Mouse (Mus musculus): ENCODE measurements at regions not wholly inside any gene's neighbourhood (a gene's known extent, or its start where the extent isn't known, plus 50 kb on each side); places are given as distances from the start of the nearest gene placed in this dataset.

DNA sequence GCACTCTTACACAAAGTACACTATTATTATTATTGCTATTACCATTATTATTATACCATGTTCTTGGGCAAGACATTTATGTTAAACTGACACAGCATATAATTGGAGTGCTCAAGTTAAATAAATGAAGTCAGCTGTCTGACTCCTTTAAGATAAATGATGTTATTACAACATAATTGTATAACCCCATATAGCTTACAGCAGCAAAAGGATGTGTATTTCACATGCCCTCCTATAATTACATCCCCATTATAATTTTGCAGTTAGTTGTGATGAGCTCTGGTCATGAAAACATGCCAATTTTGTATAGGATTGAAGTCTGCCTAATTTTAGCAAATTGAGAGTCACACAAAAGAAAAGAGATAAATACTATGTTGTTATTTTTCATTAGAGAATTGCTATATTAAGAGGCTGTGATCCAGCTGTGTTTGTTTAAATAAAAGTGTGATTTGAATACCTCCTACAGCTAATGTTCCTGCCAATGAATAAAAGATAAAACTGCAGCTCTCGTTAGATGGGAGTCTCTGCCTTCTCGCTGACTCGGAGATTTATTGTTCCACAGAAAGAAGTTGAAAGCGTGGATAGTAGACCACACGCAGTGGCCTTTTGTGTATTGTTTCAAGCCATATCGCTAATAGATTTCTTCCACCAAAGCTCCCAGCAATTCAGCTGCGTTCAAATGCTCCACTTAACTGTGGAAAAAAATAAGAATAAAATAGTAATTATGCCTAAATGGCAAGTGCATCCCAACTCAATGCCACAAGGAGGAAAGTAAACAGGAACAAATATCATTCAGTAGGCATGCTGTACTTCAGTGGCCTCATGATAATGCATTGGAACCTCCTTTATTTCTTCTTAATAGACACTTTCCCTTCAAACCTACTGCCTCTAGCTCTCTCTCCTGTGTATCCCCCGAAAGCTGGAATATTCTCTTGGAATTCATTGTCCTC is 194.9 kb upstream of the Gm10192 start:
- DNase-seq, result no peak

DNA sequence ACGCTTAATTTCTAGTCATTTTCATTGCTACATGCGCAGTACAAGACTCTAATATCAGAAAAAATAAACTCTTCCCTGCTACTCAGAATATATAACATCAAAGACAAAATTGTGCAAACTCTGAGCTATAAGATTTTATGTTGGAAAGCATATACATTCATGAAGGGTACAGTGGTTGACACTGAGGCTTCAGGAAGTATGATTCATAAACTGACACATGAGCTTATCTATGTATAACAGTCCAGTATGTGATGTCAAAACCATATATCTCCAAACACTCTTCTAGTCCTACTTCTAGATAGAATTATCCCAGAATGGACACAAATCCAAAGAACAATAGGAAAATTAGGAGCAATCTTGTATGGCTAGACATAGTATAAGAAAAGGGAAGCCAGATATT is 177.5 kb upstream of the Gm10192 start:
- no peak for DNase-seq

DNA sequence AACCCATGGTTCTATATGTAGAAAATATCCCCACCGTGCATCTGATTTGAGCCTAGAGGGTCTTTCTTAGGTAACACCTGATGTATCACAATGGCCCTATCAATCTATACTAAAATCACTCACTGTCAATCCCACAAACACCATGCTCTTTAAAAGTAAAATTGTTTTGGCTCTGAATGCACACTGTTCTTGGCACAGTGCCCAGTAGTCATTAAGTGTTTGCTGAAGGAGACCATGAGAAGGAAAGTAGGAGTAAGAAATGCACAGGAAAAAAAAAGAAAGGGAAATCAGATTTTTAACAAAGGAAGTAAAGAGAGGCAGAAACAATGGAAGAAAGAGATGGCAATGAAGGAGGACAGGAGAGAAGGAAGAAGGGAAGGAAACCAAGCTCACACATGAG is 175.0 kb upstream of the Gm10192 start:
- no peak for DNase-seq

DNA sequence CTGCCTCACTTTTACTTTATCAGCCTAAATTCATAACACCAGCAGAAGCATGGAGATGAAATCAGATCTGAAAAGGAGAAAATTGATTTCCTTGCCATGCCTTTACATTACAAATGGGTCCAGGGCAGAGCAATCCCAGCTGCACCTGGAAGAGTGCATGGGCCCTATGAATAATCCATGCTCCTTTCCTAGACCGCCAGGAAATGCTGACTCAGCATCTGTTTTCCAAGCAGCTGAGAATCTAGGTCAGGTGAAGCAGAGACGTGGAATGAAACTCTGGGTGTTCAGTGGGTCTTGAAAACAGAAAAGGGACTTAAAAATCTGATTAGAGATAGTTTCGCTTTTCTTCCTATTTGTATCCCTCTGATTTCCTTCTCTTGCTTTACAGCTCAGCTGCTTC is 163.8 kb upstream of the Gm10192 start:
- DNase-seq, result no peak

DNA sequence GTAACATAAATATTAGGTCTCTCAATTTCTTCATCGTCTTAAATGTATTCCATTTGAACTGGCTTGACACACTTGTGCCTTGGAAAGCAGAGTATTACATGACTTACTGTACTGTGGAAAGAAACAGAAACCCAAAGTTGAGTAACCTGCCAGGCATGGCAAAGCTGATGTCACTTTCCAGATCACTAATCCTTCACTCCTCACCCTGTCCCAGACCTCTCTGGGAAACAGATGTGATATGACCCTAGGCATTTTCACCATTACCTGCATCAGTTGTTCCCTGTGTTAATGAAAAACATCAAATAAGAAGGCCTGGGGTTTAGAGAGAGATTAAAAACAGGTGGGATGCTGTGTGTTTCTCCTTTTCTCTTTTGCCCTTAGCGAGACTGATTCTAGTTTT is 161.4 kb upstream of the Gm10192 start:
- DNase-seq, result no peak

DNA sequence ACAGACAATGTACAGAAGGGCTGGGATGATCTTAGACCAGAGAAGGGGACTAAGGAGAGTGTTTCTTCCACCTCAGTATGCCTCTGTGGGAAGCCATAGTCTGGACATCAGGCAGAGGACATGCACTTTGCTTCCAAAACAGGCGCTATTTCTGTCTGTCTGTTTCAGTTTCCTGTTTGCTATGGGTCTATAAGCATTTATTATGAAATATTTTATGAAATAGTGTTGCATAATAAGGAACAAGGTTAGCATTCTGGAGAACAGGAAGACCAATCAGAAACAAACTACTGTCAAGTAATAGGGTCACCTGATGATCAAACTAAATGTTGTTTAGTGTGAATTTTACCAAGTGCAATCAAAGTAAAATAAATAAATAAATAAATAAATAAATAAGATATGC is 160.4 kb upstream of the Gm10192 start:
- DNase-seq, result no peak

Measured in layer of hippocampus, adult 9-11 months (tissue).